Mouse (Mus musculus): ENCODE data around the gene Pex10.
"Not testable (repeated sequence)": the region's sequence is repeated elsewhere in the genome, so short reads cannot be mapped to it uniquely, and the experiment has no call there.

Gene Pex10

GRCm38 (mm10) chr4:155064474-155064873 is 2.3 kb upstream of the Pex10 start:
- no peak for DNase-seq (ENCODE audit: low spot score)

GRCm38 (mm10) chr4:155065970-155066833 is 614 bp upstream of the Pex10 start:
- peak; percentile 98 for DNase-seq (ENCODE audit: low spot score)

- no peak for DNase-seq (ENCODE audit: low spot score)
Observed at GRCm38 (mm10) chr4:155068357-155068972, 1.6 kb downstream of the Pex10 start.

DNA sequence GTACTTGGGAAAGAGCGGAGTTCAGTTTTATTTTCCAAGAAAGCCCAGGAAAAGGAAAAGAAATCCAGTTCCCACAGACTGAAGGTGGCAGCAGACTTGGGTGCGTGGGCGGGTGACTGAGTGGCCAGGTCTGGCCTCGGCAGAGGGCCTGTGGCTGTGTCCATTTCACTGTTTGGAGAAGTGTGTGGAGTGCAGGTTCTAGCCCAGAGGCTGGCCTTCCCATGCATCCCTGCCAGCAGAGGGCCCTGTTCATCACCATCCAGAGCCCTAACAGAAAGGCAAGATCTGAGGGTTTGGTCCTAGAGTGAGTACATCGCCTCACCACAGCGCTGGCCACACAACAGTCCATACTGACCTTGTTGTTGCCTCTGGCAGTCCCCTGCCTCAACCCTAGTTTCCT is 2.4 kb downstream of the Pex10 start:
- peak; percentile 21 for DNase-seq (ENCODE audit: low spot score)

- DNase-seq (ENCODE audit: low spot score): no peak
Observed at GRCm38 (mm10) chr4:155070199-155070598, 3.4 kb downstream of the Pex10 start.

- no peak for DNase-seq (ENCODE audit: low spot score)
Observed at GRCm38 (mm10) chr4:155070921-155071320, 4.1 kb downstream of the Pex10 start.

DNA sequence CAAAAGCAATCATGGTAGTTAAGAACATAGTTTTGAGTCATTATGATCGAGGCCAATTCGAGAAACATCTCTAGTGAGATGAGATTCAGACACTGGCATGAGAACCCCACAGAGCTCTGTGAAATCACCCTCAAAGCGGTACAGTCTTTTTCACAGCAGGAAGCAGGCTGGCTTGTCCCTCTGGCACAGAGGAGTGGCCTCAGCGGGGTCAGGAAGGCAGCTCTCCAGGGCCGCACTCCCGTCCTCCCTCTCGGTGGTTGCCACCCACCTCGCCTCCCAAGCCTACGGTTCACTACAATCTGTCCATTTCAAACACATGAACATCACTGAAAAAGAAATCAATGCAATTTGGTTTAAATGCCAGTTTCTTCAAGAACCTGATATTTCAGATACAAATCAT is 7.6 kb downstream of the Pex10 start:
- no peak for DNase-seq (ENCODE audit: low spot score)

GRCm38 (mm10) chr4:155075137-155075536 is 8.3 kb downstream of the Pex10 start:
- DNase-seq (ENCODE audit: low spot score): no peak

GRCm38 (mm10) chr4:155075813-155076212 is 9.0 kb downstream of the Pex10 start:
- DNase-seq (ENCODE audit: low spot score): no peak

DNA sequence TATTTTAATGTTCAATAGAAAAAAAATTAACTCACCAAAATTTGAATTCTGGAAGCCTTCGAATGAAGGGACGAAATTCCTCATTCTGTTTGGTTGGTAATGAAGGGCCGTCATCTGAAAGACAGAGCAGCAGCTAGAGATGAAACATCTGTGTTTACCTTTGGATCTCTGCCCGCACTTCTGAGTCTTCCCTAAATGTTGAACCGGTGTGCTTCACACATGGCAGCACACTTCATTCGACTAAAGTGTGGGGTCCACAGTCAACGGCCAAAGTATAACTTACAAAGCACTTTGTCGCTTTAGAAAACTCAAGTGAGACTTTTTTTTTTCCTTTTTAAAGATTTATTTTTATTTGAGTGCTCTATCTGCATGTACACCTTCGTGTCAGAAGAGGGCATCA is 9.9 kb downstream of the Pex10 start:
- DNase-seq (ENCODE audit: low spot score): no peak

- not testable (repeated sequence) for DNase-seq (ENCODE audit: low spot score)
Observed at GRCm38 (mm10) chr4:155078808-155079207, 12.0 kb downstream of the Pex10 start.

DNA sequence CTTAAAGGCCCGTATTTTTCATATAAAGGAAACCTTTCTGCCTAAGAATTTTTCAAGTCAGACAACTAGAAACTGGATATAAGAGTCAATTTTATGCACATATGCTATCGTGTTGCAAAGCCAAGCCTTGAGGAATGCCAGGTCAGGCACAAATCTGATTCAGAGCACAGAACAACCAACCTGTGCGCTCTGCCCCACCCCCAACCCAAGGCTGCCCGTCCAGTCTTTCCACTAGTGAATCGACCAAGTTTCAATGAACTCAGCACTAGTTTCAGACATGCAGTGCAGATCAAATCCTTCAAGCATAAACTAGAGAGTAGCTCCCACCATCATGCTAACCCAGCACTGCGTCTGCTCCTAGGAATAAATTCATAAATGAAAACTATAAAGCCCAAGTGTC is 12.8 kb downstream of the Pex10 start:
- no peak for DNase-seq (ENCODE audit: low spot score)

- DNase-seq (ENCODE audit: low spot score): no peak
Observed at GRCm38 (mm10) chr4:155083553-155083952, 16.7 kb downstream of the Pex10 start.

GRCm38 (mm10) chr4:155084351-155084750 is 17.5 kb downstream of the Pex10 start:
- DNase-seq (ENCODE audit: low spot score): no peak

- peak; percentile 32 for DNase-seq (ENCODE audit: low spot score)
Observed at GRCm38 (mm10) chr4:155085206-155086107, 18.6 kb downstream of the Pex10 start.

DNA sequence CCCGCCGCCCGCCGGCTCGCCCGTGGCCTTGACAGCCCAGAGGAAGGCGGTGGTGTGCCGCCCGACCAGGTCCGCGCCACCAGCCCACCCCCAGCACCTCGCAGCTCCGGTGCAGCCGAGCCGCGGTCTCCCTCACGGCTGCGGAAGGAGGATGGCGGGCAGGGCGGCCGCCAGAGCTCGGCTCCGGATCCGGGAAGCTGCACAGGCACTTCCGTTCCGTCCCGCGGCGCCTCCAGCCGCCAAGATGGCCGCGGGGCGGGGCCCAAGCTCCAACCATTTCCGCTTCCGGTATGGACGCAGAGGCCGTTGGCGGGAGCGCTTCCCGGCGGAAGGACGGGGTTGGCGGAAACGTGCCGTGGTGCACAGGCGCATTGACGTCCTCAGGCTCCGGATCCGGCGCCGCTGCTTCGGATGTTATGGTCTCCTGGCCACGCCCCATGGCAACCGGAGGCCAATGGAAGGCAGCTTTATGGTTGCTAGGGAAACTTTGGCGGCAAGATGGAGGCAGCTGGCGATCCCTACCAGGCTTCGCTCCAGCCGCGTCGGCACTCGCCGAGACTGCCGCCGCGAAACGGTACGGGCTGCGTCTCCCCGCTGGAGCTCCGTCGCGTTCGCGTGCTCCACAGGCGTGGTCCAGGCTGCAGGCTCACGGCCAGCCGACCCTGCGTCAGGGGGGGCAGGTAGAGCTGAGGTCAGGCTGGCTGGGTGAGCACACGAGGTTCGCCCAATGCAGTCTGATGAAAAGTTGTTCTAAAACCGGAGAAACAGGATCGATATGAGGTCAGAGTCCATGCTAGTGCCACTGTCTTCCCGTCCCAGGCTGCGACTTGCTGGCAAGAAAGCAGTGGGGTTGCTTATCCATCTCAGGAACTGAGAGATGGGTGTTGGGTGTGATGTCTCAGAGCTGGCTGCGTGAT is 19.6 kb downstream of the Pex10 start, which contains the start of the genes Rer1 and Morn1:
Rer1 (minus strand) TSS at position 275 of the 917 bp plus-strand sequence.
Morn1 (plus strand) TSS at position 470 of the 917 bp plus-strand sequence.
- DNase-seq (ENCODE audit: low spot score): peak; percentile 100

- no peak for DNase-seq (ENCODE audit: low spot score)
Observed at GRCm38 (mm10) chr4:155089241-155089640, 22.4 kb downstream of the Pex10 start.

DNA sequence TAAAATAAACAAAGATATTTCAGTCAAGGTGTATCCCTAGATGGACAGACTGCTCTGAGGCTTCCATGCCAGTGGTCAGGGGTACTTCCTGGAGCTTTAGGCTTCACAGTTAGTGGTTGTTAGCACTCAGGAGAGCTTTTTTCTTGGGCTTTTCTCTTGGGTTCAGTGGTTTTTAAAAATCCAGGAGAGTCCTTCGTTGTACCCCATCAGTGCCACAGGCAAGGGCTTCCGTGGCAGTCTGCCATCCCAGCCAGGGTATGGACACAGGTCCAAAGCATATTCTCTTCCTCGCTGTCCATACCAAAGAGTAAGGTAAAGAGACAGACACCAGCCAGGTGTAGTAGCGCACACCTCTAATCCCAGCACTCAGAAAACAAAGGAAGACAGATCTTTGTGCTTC is 23.3 kb downstream of the Pex10 start:
- DNase-seq (ENCODE audit: low spot score): no peak

DNA sequence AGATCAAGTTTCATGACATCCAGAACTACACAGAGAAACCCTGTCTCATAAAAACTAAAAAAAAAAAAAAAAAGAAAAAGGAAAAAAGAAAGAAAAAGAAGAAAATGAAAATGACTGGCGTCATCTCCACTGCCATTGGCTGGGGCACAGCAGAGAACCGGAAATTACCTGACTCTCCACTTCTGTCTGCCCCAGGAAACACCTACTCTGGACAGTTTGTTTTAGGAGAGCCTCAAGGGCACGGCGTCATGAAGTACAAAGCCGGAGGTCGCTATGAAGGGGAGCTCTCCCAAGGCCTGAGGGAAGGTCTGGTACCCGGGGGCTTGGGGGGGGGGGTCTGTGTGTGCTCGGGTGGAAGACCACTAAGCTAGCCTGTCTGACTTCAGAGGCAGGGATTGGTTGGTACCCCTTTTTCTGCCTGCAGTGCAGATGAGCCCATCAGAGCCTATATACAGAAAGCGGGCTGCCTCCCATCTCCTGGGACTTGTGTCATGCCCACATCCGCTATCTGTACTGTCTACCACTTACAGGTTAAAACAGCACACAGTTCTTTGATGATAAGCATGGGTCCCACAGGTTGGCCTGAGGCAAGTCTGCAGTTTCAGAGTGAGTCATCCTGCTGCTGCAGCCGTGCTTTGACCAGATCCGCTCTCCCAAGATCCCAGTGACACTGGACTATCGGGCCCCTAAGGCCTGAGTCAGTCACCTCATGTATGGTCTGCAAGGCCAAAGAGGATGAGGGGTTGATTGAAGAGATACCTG is 24.1 kb downstream of the Pex10 start:
- no peak for DNase-seq (ENCODE audit: low spot score)

DNA sequence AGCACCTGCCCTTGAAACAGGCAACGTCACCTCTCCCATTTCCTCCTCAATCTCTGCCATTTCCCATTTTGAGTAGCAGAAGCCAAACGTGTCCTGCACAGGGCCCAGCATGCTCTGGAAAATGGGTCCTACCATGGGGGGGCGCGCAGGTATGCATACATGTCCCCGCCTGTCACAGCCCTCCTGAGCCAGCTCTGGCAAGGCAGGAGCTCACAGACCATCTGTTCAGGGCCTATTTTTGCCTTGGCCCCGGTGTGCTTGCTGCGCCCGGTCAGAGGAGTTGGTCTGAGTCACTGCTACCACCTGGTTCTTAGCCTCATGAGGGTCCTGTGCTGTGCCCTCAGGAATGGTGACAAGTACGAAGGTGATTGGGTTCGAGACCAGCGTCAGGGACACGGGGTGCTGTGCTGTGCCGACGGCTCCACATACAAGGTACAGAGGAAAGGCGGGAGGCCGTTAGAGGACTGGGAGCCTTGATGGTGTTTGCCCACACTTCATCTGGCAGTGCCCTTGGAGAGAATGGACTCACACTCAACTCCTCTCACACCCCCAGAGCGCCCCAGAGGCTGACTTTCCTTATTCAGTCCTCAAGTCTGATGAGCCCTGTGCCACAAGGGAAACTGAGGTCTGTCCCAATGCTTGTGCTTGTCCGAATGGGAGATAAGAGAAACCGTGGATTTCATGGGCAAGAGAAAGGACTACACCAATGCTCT is 26.1 kb downstream of the Pex10 start:
- DNase-seq (ENCODE audit: low spot score): no peak
